Mouse (Mus musculus) spleen, embryonic (tissue): Measurements from ENCODE around the gene 2310050C09Rik.

Experiments used
- CTCF ChIA-PET: fragments of 350-600 bp; sonication (Branson Sonifier 250); formaldehyde crosslinking; loops from one replicate; lab custom pipeline; 2022; lab: Charles Lee

The 2310050C09Rik gene

DNA sequence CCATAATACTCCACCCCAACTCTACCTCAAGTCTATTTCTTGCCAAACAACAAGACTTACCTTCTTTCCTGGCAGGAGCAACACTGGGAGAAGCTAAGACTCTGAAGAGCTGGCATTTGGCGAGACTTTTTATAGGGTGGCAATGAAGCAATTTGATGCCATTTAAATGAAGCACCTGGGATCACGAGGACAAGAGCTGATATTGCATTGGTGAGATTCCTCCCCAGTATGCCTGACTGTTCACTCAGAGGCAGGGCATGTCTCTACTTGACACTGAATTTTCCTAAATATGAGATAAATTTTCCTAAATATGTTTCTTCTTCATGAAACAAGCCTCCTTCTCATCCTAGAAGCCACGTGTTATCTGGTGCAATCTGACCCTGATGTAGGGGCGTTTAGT is at the start of gene 2310050C09Rik:
TSS of gene 2310050C09Rik (minus strand) at position 101 of the 400 bp plus-strand sequence.
- CTCF ChIA-PET = no interaction called here

DNA sequence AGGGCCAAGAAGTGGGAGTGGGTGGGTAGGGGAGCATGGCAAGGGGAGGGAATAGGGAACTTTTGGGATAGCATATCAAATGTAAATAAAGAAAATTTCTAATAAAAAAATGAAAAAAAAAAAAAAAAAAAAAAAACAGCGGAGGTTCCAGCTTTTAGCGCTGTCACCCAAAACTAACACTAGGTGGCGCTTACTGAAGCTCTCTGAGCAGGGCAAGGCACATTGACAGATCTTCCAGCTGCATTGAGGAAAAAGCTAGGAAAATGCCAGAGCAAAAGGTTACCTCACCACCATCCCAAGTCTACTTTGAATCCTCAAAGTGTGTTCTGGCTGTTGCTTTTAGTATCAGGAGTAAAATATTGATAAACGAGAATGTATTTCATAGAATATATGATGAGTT is 37.6 kb upstream of the 2310050C09Rik start:
- CTCF ChIA-PET = interaction anchor here (0.7 kb wide), 1 partner anchor 10 kb away, joined by 12 read pairs; no protein-coding TSS in a partner anchor

DNA sequence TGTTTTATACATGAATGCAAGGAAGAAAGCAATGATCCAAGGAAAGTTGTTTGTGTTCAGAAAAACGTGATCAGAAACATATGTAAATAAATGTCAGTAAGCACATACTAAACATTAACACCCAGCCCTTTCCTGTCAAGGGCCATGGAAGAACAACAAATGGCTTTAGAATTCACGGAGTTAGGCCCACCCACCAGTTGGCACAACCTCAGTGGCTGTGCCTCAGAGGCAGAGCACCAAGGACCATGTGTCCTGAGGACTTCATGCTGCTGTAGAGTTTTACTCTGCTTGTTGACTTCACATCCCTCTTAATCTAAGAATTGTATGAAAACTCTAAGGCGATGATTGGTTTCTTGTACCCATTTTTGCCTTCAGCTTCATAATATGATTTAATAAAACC is 35.2 kb upstream of the 2310050C09Rik start:
- CTCF ChIA-PET = no interaction called here

DNA sequence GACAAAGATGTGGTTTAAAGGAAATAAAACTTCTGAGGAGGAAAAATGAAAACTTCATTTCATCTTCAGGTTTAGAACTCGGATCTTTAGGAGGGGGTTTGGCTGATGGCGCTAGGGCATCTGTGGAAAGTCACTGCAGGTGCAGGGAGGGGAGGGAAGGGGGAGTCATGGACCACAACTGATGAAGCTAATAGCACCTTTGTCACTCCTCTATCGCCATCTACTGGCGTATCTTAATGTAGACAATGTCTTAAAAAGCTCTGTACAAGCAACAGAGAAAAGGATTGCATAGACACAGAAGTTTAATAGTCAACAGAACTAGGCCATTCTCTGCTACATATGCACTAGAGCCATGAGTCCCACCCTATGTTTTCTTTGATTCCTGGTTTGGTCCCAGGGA is 33.6 kb upstream of the 2310050C09Rik start:
- CTCF ChIA-PET = no interaction called here

DNA sequence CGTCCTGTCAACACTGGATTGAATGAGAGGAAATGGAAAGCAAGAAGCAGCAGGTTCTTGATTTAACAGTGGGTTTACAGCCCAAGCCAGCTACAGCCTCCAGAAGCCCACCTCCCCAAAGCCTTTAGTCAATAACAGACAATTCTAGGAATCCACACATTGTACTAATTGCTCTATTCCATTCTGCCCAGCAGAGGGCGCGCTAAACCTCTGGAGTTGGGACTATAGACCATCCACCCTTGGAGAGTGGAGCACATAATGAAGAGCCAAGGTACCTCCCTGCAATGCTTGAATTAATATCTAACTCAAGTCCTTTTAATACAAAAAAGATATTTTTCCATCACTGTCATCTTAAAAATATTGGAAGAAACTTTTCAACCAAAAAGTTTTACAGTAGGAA is 33.0 kb upstream of the 2310050C09Rik start:
- CTCF ChIA-PET = no interaction called here

DNA sequence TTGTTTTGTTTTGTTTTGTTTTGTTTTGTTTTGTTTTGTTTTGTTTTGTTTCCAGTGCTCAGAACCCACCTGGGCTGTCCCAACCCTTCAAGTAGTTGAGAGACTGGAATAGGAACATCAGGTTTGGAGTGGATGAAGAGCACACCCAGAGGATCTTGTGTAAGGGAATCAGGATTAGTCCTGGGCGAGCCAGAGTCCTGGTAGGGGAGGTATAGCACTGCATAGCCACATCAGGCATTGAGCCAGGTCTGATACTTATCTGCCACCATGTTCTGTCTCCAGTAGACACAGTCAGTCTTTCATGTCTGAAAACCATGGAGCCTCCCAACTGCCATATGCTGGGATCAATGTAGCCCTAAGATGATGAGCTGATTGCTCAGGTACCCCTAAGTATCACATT is 24.5 kb upstream of the 2310050C09Rik start:
- CTCF ChIA-PET = no interaction called here

DNA sequence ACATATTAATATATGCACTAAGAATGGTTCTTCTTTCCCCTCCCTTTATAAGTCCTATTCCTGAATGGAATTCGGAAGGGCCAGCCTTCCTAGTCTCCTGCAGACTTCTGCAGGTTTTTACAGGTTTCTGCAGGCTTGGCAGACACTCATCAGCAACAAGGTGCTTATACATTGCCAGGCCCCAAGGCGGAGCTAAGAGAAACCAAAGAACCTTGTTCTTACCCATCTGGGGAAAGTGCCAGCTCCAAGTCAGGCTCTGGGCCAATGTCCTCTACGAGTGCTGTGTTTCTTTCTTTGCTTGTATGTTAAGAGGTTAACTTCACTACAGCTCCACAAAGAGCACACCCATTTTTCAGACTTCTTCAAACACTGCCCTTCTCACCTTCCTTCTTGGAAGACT is 24.0 kb upstream of the 2310050C09Rik start:
- CTCF ChIA-PET = no interaction called here

DNA sequence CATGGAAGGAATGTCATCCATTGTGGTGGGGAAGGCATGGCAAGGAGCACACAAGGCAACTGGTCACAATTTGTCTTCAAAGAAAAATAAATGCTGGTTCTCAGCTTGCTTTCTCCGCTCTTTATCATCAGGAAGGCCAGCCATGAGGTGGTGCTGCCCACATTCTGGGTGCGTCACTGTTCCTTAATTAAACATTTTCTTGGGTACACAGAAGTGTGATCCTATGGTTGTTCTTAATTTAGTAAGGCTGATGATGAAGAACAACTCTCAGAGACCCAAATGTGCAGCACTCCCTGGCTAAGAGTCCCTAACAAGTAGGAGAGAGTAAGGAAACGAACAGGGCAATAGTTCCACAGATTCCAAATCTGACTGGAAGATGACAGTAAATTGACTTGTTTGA is 4.2 kb upstream of the 2310050C09Rik start:
- CTCF ChIA-PET = no interaction called here

DNA sequence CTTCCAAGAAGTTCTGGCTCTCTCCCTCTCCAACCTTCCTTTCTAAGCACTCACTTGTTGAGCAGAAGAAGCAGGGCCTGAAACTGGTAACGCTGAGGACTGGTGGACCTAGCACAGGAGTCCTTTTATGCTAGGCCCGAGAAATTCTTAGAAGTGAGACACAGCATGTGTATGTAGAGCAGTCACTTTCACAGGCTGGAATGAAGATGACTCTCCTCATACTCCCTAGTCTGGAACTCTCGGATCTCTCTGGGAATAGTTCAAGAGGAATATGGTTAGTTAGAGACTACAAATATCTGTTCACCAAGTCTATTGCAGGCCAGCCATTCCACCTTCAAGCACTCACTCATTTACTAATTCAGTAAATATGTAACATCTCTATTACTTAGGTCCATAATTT is 18.8 kb downstream of the 2310050C09Rik start, which contains the start of gene Lce1l:
TSS of gene Lce1l (minus strand) at position 101 of the 400 bp plus-strand sequence.
- CTCF ChIA-PET = no interaction called here

DNA sequence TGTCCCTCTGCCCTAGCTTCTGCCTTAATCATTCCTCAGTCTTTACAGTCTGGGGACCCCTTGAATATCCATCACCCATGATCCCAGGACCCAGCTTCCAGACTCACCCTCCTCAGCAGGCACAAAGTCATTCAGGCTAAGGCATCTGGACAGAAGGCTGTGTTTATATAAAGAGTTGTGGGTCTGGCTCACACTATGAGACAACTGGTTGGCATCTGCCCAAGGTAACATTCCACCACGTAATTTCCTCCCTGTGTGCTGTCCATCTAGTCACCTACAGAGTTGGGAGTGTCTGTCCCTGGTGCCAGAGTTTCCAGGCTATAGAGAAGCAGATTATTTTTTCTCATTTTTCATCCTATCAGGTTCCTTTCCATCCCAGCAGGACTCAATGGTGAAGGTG is 42.9 kb downstream of the 2310050C09Rik start, which contains the start of gene Kprp:
TSS of gene Kprp (minus strand) at position 140 of the 400 bp plus-strand sequence.
- CTCF ChIA-PET = no interaction called here

DNA sequence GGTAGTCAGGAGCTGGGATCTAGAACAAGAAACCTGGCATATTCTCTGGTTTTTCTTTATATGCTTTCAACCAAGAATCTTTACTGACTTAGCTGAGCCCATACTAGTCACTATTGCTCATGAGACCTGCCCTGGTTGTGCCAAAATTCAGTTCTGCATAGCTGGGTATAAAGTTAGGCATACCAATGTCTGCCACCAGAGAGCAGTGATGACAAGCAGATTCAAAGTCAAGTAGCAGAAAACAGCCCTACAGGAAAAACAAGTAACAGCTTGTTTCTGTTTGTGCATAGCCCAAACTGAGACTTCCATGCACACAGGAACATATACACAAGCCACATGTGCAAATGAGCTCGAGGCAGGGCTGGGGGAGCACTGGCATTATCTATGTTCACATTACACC is 44.2 kb downstream of the 2310050C09Rik start:
- CTCF ChIA-PET = no interaction called here
